Mouse (Mus musculus) midbrain, embryonic 10.5 days (tissue): ENCODE data around the gene Ryr3. TPM values are rescaled to one million over a fixed set of nuclear protein-coding genes. Genes with fewer than 3 reads are reported as not detected.

Experiments
- DNase-seq: peaks from one replicate; pipeline ENCODE4 v3.0.0-alpha.2; 2017; ENCODE audit warnings: low spot score
- H3K27ac ChIP-seq: fragments of 300-500 bp; sonication (generic); replicated peaks from 2 replicates; pipeline ENCODE4 v1.5.1; 2016; ENCODE audit warnings: mild to moderate bottlenecking
- H3K27me3 ChIP-seq: fragments of 300-500 bp; sonication (generic); 2 replicates; pipeline ENCODE4 v1.6.1; 2016; ENCODE audit warnings: low read depth, mild to moderate bottlenecking; ENCODE audit not compliant: poor library complexity, severe bottlenecking
- H3K36me3 ChIP-seq: fragments of 300-500 bp; sonication (generic); 2 replicates; pipeline ENCODE4 v1.6.1; 2016; ENCODE audit warnings: mild to moderate bottlenecking, moderate library complexity
- H3K4me1 ChIP-seq: fragments of 300-500 bp; sonication (generic); 2 replicates; pipeline ENCODE4 v1.6.1; 2016
- H3K4me3 ChIP-seq: fragments of 300-500 bp; sonication (generic); 2 replicates; pipeline ENCODE4 v1.5.1; 2016; ENCODE audit warnings: mild to moderate bottlenecking, moderate library complexity
- H3K9me3 ChIP-seq: fragments of 300-500 bp; sonication (generic); replicated peaks from 2 replicates; pipeline ENCODE4 v1.6.1; 2016; ENCODE audit warnings: mild to moderate bottlenecking
- WGBS: fragments of 180-500 bp; shearing (Covaris S2); methylation state at CpG from one replicate; pipeline ENCODE4 v1.1.7; 2016; 5-methylcytosine and 5-hydroxymethylcytosine counted together
- polyA plus RNA-seq: library from polyadenylated mRNA; unstranded; fragments of >200 nt; fragmentation: Nextera tagmentation; extraction: Ambion mirVana; gene quantifications from 2 replicates; pipeline ENCODE4 v1.2.1, GENCODE M21; 2016

Gene Ryr3
- polyA plus RNA-seq, 1 experiment from 2014 or later, result 1.0 TPM

DNA sequence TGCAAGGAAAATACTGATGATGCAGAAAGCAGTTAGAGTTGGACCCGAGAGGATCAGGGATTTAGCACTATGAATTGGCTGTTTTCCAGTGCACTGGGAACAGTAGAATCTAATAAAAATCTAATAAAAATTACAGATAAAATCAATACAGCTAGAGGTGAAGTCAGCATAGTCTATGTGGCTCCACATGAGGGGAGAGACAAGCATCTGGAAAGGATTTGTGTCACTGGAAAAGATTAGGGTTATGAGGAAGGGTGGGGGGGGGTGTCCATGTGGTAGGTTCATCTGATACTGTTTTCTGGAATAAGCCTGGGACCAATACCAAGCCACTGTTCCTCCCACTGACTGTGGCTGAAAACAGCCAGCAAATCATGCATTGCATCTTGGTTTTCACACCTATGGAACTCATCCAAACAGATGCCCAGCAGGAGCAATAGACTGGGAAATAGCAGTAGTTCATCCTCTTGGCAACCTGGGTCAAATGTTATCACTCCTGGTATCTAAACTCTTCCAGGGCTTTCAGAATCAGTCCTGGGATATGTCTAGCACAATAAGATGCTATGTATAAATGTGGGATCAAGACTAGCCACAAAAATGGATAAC lies 233.9 kb downstream of the Ryr3 start:
- H3K27ac ChIP-seq, result no peak overlapping the region
- no peak for DNase-seq
- no peaks in the 10 kb centered on the region for H3K27me3 ChIP-seq
- H3K9me3 ChIP-seq, result no peaks in the 10 kb centered on the region
- WGBS, result 80% methylated on average over 1 of the region's 1 CpGs
- no peaks in the 10 kb centered on the region for H3K4me1 ChIP-seq
- no peak overlapping the region for H3K4me3 ChIP-seq
- no peaks in the 10 kb centered on the region for H3K36me3 ChIP-seq

DNA sequence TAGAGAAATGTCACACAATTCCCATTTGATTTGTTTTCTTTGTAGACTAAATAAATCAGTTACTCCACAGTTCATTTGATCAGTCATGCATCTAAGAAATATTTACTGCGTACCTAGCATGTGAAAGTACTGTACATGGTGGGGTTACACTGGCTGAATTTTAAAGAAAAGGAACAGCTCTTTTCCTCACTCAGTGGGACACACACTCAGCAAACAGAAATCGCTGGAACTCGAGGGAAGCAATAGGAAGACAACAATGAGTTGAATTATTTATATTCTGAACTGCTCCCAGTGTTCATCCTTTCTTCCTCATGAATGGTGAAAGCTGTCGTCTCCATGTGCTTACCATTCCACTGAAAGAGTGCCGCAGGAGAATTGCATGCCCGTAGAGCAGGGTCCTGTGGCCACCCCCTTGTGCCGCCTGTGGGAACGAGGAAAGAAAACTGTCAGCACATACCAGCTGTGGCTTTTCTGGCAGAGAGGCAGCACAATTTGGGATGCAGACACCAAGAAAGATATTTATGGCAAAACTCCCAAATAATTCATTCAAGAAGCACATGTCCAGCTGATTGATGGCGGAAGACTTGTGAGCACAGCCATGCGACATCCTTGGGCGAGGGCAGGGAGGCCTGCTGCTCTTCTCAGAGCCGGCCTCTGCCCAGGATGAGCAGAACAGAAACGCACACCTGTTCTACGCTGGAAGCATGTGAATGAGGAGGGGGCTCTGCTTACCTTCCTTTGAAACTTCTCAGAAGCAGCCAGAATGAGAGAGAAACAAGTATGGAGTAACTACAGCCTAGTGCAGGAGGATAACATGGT lies 249.9 kb downstream of the Ryr3 start:
- Histone ChIP-seq H3K4me1 (peaks cover 6% of the 10 kb centered on the region; the same call in 1 of the 2 replicates), H3K27ac (no peak overlapping the region), H3K9me3 (no peaks in the 10 kb centered on the region), H3K36me3 (no peaks in the 10 kb centered on the region), H3K4me3 (no peak overlapping the region), H3K27me3 (no peaks in the 10 kb centered on the region)
- WGBS, result 88% methylated on average over 14 of the region's 14 CpGs
- DNase-seq, result no peak

DNA sequence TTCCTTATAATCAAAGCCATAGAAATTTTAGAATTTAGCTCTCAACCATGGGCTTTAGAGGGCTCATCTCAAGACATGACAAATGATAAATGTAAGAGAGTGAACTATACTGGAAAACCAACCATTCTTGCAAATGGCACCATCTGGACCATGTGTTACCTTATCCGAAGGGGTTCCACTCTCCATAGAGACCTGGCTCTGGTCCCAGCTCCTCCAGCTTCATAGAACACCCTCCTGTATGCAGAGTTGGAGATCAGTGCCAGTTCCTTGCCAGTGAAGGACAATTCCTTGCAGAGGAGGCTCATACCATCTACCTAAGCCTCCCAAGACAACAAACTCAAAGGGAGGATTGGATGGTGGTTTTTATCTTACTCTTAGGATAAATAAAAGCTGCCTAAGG lies 268.0 kb downstream of the Ryr3 start:
- 100% methylated on average over 1 of the region's 1 CpGs for WGBS
- no peaks in the 10 kb centered on the region for H3K9me3 ChIP-seq
- H3K27ac ChIP-seq, result no peak overlapping the region

DNA sequence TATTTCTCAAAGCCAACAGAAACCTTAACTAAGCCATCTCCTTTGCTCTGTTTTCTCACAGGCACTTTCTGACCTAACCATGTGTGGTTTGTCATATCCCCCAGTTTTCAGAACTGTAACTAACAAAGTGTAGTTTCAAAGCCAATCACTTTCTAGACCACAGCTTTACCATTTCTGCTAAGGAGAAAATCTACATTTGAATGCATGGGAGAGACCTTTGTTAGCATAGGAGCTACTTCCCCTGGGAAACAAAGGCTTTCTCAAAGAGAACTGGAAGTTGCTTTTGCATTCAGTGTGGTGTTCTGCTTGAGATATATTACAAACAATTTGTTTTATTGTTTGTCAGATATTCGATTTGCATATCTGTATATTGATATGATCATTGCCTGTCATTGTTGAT lies 285.1 kb downstream of the Ryr3 start:
- no peaks in the 10 kb centered on the region for H3K36me3 ChIP-seq
- H3K27me3 ChIP-seq, result no peaks in the 10 kb centered on the region
- H3K9me3 ChIP-seq, result no peaks in the 10 kb centered on the region
- no peaks in the 10 kb centered on the region for H3K4me1 ChIP-seq
- H3K27ac ChIP-seq, result no peak overlapping the region
- no peak for DNase-seq
- no peak overlapping the region for H3K4me3 ChIP-seq
- 77% methylated on average over 1 of the region's 1 CpGs for WGBS

More for the DNA sequence above, 268.0 kb downstream of the Ryr3 start:
- no peaks in the 10 kb centered on the region for H3K36me3 ChIP-seq
- no peak for DNase-seq
- no peaks in the 10 kb centered on the region for H3K27me3 ChIP-seq
- H3K4me1 ChIP-seq, result no peaks in the 10 kb centered on the region
- no peak overlapping the region for H3K4me3 ChIP-seq

DNA sequence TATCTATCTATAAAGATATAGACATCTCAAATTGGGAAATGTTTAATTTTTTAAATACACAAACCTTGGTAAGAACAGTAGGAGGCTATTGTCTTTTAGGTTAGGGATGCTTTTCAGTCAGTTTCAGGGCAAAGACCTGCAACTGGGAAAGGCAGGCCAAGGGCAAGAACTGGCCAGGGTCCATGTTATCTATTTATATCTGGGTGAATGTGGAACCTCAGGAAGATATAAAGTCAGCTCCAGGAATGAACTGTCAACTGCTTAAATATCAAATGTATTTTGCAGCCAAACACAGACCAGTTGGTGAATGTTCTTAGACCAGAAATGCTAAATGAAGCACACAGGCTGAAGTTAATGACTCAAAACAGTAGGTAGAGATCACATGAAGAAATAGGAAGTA lies 303.1 kb downstream of the Ryr3 start:
- H3K9me3 ChIP-seq, result no peaks in the 10 kb centered on the region
- no peak for DNase-seq
- H3K4me3 ChIP-seq, result no peak overlapping the region
- no peaks in the 10 kb centered on the region for H3K27me3 ChIP-seq
- H3K4me1 ChIP-seq, result no peaks in the 10 kb centered on the region
- H3K27ac ChIP-seq, result no peak overlapping the region
- H3K36me3 ChIP-seq, result no peaks in the 10 kb centered on the region

DNA sequence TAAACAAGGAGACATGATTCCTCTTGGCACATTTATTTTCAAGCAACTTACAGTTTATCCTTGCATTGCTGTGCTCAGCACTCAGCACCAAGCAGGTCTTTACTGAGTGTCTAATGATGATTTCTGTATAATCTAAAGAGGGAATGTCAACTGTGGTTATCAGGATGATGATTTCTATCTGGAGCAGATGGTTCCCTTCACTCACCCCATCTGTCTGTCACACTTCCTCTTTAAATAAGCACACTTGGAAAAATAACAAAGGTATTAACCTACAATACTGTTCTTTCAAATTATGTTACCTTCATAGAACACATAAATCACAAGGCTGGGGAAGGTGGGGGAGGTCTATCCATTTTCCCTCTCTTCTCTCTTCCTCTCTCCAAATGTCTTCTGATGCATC lies 304.3 kb downstream of the Ryr3 start:
- H3K27ac ChIP-seq, result no peak overlapping the region

DNA sequence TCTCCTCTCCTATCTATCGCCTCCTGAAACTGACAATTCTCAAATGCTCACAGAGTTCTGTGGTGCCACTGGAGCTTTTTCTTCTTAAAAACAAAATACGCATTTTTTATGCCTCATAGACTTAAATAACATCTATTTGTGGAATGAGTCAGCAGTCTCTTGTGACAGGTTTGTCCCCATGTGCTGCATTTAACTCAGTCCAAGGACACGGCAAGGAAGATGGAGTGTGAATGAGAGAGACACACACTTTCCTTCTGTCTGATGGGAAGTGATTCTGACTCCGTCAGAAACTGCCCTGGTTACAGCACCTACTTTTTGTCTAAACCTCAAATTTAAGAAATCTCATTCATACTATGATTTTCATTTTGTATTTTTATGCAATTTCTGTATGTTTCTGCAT lies 306.3 kb downstream of the Ryr3 start:
- Histone ChIP-seq H3K4me1 (no peaks in the 10 kb centered on the region), H3K4me3 (no peak overlapping the region), H3K27ac (no peak overlapping the region), H3K27me3 (no peaks in the 10 kb centered on the region), H3K9me3 (no peaks in the 10 kb centered on the region), H3K36me3 (no peaks in the 10 kb centered on the region)
- no peak for DNase-seq
- 86% methylated on average over 4 of the region's 4 CpGs for WGBS

More for the DNA sequence above, 304.3 kb downstream of the Ryr3 start:
- H3K9me3 ChIP-seq, result no peaks in the 10 kb centered on the region
- H3K27me3 ChIP-seq, result no peaks in the 10 kb centered on the region
- DNase-seq, result no peak
- no peaks in the 10 kb centered on the region for H3K36me3 ChIP-seq
- H3K4me1 ChIP-seq, result no peaks in the 10 kb centered on the region
- no peak overlapping the region for H3K4me3 ChIP-seq

DNA sequence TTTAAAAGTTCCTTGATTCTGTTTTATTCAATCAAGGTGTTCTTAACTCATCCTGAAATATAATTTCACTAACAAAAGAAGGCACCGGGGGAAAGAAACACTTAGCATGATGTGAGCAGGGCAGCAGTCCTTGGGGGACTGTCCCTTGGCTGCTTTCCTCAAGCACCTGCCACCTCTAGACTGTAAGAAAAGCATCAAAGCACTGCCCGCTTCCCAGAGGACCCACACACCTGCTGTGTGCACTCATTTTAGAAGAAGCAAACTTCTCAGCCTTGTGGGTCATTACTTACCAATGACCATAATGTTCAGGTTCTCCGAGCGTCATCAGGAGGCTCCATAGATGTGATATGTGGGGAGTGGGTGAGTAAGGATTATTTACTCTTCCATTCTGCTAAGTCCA lies 307.8 kb downstream of the Ryr3 start:
- Histone ChIP-seq H3K27ac (no peak overlapping the region), H3K27me3 (no peaks in the 10 kb centered on the region), H3K36me3 (no peaks in the 10 kb centered on the region), H3K4me3 (no peak overlapping the region), H3K9me3 (no peaks in the 10 kb centered on the region), H3K4me1 (no peaks in the 10 kb centered on the region)
- DNase-seq, result no peak
- 91% methylated on average over 4 of the region's 4 CpGs for WGBS

DNA sequence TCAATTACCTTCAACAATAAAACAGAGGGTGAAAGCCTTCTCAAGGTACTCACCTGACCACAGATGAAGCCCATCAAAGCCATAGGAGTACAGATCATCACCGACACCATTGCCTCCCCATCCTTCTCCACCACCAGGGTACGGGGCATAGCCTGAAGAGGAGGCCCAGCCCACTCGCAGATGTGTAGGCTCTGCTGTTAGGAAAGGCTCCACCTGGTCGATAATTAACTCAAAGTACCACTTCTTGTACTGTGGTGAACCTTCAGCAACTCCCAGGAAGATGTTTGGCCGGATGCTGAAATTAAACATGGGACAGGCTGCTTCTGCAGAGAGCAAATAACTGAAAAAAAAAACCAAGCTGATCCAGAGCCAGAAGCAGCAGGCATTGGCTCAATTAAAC lies 316.1 kb downstream of the Ryr3 start:
- DNase-seq, result no peak
- H3K9me3 ChIP-seq, result no peaks in the 10 kb centered on the region
- H3K4me1 ChIP-seq, result no peaks in the 10 kb centered on the region
- H3K4me3 ChIP-seq, result no peak overlapping the region
- no peak overlapping the region for H3K27ac ChIP-seq
- H3K36me3 ChIP-seq, result no peaks in the 10 kb centered on the region
- whole genome bisulfite sequencing, result 91% methylated on average over 5 of the region's 5 CpGs
- H3K27me3 ChIP-seq, result no peaks in the 10 kb centered on the region

DNA sequence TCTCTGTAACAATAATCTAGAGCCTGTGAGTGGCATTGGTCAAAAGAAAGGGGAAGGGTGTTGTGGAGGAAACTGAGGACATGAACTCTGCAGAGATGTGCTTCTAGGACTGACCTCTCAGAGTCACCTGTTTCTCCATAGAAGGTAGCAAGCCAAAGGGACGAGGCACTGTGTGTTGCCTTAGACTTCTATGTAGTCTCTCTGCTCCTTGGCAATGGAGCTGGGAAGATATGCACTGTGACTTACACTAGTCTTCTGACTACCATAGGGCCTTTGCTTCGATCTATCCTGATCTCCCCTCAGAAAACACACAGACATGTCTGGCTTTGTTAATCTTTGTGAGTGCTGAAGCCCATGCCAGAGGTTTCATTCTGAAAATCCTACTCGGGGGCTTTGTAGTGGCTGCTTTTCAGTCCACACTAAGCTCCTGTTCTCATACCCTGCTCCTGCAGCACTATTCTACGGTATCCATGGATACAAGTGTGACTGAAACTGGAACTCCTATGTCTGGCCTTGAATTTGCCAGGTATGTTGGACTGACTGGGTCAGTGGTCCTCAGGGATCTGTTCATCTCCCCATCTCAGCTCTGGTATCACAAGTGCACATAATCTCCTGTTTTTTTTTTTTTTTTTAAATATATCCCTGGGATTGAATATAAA lies 332.3 kb downstream of the Ryr3 start:
- WGBS, result 55% methylated on average over 4 of the region's 4 CpGs
- no peak overlapping the region for H3K27ac ChIP-seq
- no peaks in the 10 kb centered on the region for H3K36me3 ChIP-seq
- H3K27me3 ChIP-seq, result no peaks in the 10 kb centered on the region
- peak; percentile 13 for DNase-seq
- H3K9me3 ChIP-seq, result no peaks in the 10 kb centered on the region
- no peak overlapping the region for H3K4me3 ChIP-seq
- H3K4me1 ChIP-seq, result peaks cover 6% of the 10 kb centered on the region

- no peaks in the 10 kb centered on the region for H3K9me3 ChIP-seq
- H3K4me3 ChIP-seq, result no peak overlapping the region
- no peaks in the 10 kb centered on the region for H3K36me3 ChIP-seq
- H3K27ac ChIP-seq, result no peak overlapping the region
- H3K27me3 ChIP-seq, result no peaks in the 10 kb centered on the region
- no peak for DNase-seq
- WGBS, result 91% methylated on average over 2 of the region's 2 CpGs
- H3K4me1 ChIP-seq, result peaks cover 6% of the 10 kb centered on the region
Measured at GRCm38 (mm10) chr2:112881805-112882204, 335.1 kb downstream of the Ryr3 start.

DNA sequence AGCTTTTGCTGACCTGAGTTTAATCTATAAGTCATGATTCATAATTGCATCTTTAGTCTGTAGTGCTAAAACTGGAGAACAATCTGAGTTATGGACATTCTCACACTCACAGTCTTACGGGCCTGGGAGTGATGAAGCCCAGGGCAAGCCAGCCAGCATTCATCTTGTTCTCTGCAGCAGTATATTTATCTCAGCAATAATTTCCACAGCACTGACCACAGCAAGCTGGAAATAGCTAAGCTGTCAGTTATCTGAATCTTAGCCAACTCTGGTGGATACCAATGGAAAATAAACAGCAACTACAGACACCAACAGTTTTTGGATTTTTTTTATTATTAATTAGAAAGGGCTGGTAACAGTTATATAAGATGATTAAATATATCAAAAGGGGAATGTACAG lies 335.5 kb downstream of the Ryr3 start:
- WGBS, result 87% methylated on average over 1 of the region's 1 CpGs
- Histone ChIP-seq H3K27ac (no peak overlapping the region), H3K4me3 (no peak overlapping the region), H3K9me3 (no peaks in the 10 kb centered on the region), H3K27me3 (no peaks in the 10 kb centered on the region), H3K36me3 (no peaks in the 10 kb centered on the region), H3K4me1 (peaks cover 6% of the 10 kb centered on the region)
- DNase-seq, result no peak

DNA sequence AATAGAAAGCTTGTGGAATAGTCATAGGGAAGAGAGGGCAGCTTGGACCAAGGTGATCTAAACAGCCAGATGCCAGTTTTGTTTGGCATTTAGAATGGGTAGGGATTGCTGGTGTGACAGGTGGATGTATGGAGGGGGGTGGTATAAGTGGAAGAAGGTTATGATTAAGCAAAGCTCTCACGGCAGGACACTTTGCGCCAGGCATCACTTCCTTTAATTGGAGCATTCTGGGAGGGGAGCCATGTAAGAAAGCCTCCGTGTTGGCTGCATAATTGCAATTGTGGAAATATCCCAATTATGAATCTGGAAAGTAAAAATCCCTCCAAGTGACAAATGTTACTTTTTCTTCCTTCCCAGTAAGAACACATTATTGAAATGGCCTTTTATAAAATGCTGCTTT lies 339.5 kb downstream of the Ryr3 start:
- no peaks in the 10 kb centered on the region for H3K27me3 ChIP-seq
- no peak overlapping the region for H3K27ac ChIP-seq
- H3K9me3 ChIP-seq, result no peaks in the 10 kb centered on the region
- 81% methylated on average over 3 of the region's 3 CpGs for WGBS
- no peak overlapping the region for H3K4me3 ChIP-seq
- DNase-seq, result no peak
- no peaks in the 10 kb centered on the region for H3K4me1 ChIP-seq
- no peaks in the 10 kb centered on the region for H3K36me3 ChIP-seq
